Mouse (Mus musculus) embryonic fibroblast, embryonic 13.5 days (primary cell): Measurements from ENCODE around the gene Sox12.

Experiments used
- CTCF ChIP-seq: IDR thresholded peaks from 2 replicates; pipeline ENCODE4 v1.5.1; 2011; ENCODE audit warnings: mild to moderate bottlenecking, control low read depth, low read length, moderate library complexity, borderline replicate concordance; ENCODE audit not compliant: insufficient read depth
- POLR2A ChIP-seq: IDR thresholded peaks from 2 replicates; pipeline ENCODE4 v1.6.1; 2011; ENCODE audit warnings: low read depth, mild to moderate bottlenecking, control low read depth, low read length, moderate library complexity

- TF ChIP-seq CTCF: no peak
- no peak for TF ChIP-seq POLR2A
Measured at GRCm38 (mm10) chr2:152346776-152347465, 50.9 kb downstream of the Sox12 start.
